Mouse (Mus musculus) bone marrow, adult 2 months (tissue): ENCODE measurements around the gene V1ra8.

ENCODE experiments used
- CTCF ChIP-seq: fragments of 200-500 bp; IDR thresholded peaks from 2 replicates; pipeline ENCODE4 v1.5.1; 2011; ENCODE audit warnings: low read length, control low read depth; ENCODE audit not compliant: control insufficient read depth, insufficient read depth
- POLR2A ChIP-seq: fragments of 200-500 bp; IDR thresholded peaks from 2 replicates; pipeline ENCODE4 v1.6.1; 2011; ENCODE audit warnings: low read depth, mild to moderate bottlenecking, control low read depth, low read length, borderline replicate concordance; ENCODE audit not compliant: control insufficient read depth

GRCm38 (mm10) chr6:90174508-90174907, 28.1 kb upstream of the V1ra8 start, which contains the start of gene Vmn1r52:
- TF ChIP-seq CTCF (no peak), POLR2A (no peak)
